Comparison of ENCODE assay signal across 14 mouse cellular contexts in the genomic region with DNA sequence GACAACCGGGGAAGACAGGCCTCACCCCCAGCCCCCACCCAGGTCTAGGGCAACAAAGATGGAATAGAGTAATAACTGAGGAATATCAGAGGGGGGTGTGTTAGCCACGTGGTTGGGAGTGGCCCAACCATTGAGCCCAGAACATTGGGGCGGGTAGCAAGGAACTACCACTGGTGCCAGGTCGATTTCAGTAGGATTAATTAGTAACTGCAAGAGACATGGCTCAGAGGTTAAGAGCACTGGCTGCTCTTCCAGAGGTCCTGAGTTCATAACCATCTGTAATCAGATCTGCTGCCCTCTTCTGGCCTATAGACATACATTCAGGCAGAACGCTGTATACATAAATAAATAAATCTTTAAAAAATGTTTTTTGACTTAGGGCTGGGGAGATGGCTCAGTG. TPM values are rescaled to one million over a fixed set of nuclear protein-coding genes. Genes with fewer than 3 reads are reported as not detected.
DNase-seq lines count a peak whose midpoint lies in the region; ATAC-seq and TF ChIP-seq lines count a peak whose summit lies in the region.
"Had no signal": no experiment of that assay in that cellular context is flagged by ENCODE, and none has a peak within 500 bp of the region (broad histone marks: within the 10 kb centered on the region; RNA-seq: fewer than 3 reads in every experiment).

No protein-coding gene starts in this region.

- peak; percentile 54 for TF ChIP-seq CTCF in lung, postnatal 0 days (IDR thresholded peaks at IDR 0.05)

- no peak overlapping the region for H3K4me2 ChIP-seq in lung, postnatal 0 days (replicated peaks; ENCODE audit: low read depth, low read length)
- H3K4me2 ChIP-seq in kidney, embryonic 16.5 days (replicated peaks; ENCODE audit: low read depth, low read length), result no peak overlapping the region
- H3K4me2 ChIP-seq: hindbrain, embryonic 15.5 days had no signal

- ATAC-seq in lung, postnatal 0 days, result no peak
- ATAC-seq in kidney, embryonic 16.5 days (ENCODE audit: low FRiP score, low TSS enrichment), result peak; percentile 16; the same call in 1 of the 2 replicates

- TF ChIP-seq EP300 in lung, postnatal 0 days (IDR thresholded peaks at IDR 0.05), result no peak

- no peak overlapping the region for H3K4me3 ChIP-seq in lung, postnatal 0 days (ENCODE audit: low read depth, low read length)
- H3K4me3 ChIP-seq in kidney, embryonic 16.5 days (ENCODE audit: low read length), result no peak overlapping the region
- H3K4me3 ChIP-seq: erythroblast, embryonic 14.5 days; hindbrain, embryonic 15.5 days had no signal

- no peaks in the 10 kb centered on the region for H3K27me3 ChIP-seq in lung, postnatal 0 days (replicated peaks; ENCODE audit: insufficient read depth, low read length)
- no peaks in the 10 kb centered on the region for H3K27me3 ChIP-seq in kidney, embryonic 16.5 days (ENCODE audit: insufficient read depth, low read length)
- no peaks in the 10 kb centered on the region for H3K27me3 ChIP-seq in splenic B cell, adult 2 months (ENCODE audit: control insufficient read depth, insufficient read depth, low read length, poor library complexity, severe bottlenecking)
- H3K27me3 ChIP-seq: hindbrain, embryonic 15.5 days had no signal

- H3K4me1 ChIP-seq in lung, postnatal 0 days (ENCODE audit: insufficient read depth, low read depth, low read length), result peaks cover 13% of the 10 kb centered on the region; the same call in 1 of the 2 replicates
- H3K4me1 ChIP-seq in kidney, embryonic 16.5 days (ENCODE audit: insufficient read depth, low read length), result peaks cover 34% of the 10 kb centered on the region

- peak; percentile 54 for DNase-seq in lung, postnatal 0 days (ENCODE audit: low spot score)
- no peak for DNase-seq in lung, postnatal 10 days
- peak; percentile 49 for DNase-seq in adipocyte (ENCODE audit: low spot score)
- peak; percentile 55 for DNase-seq in splenic B cell, adult 2 months (ENCODE audit: low read depth, low spot score)
- DNase-seq in frontal cortex, postnatal 10 days (ENCODE audit: low spot score in 2 of 2), result no peak
- DNase-seq in spleen, postnatal 4 days (ENCODE audit: low spot score in 2 of 2), result no peak
- DNase-seq in adrenal gland, adult 8-10 months, result no peak
- DNase-seq: cerebellum, adult 2 months; thymus, postnatal 25 days had no signal

- no peak overlapping the region for H3K27ac ChIP-seq in lung, postnatal 0 days (ENCODE audit: low read length)
- no peak overlapping the region for H3K27ac ChIP-seq in kidney, embryonic 16.5 days (ENCODE audit: low read length)
- H3K27ac ChIP-seq: hindbrain, embryonic 15.5 days had no signal

- no peaks in the 10 kb centered on the region for H3K36me3 ChIP-seq in lung, postnatal 0 days (ENCODE audit: insufficient read depth, low read length)
- peaks cover 3% of the 10 kb centered on the region; the same call in 1 of the 2 replicates for H3K36me3 ChIP-seq in kidney, embryonic 16.5 days (ENCODE audit: insufficient read depth, low read length)
- H3K36me3 ChIP-seq in splenic B cell, adult 2 months (ENCODE audit: control insufficient read depth, insufficient read depth, low read length, poor library complexity, severe bottlenecking), result no peaks in the 10 kb centered on the region
- H3K36me3 ChIP-seq: hindbrain, embryonic 15.5 days had no signal

- no peaks in the 10 kb centered on the region for H3K9me3 ChIP-seq in lung, postnatal 0 days (ENCODE audit: low read length)
- no peaks in the 10 kb centered on the region for H3K9me3 ChIP-seq in kidney, embryonic 16.5 days (ENCODE audit: low read length)
- H3K9me3 ChIP-seq: hindbrain, embryonic 15.5 days had no signal

- WGBS in lung, postnatal 0 days, result 42% methylated on average over 5 of the region's 5 CpGs
- 42% methylated on average over 5 of the region's 5 CpGs for WGBS in kidney, embryonic 16.5 days

- H3K9ac ChIP-seq in lung, postnatal 0 days (replicated peaks; ENCODE audit: low read depth), result no peak overlapping the region
- H3K9ac ChIP-seq in kidney, embryonic 16.5 days (replicated peaks; ENCODE audit: low read length), result no peak overlapping the region
- H3K9ac ChIP-seq: hindbrain, embryonic 15.5 days had no signal

RNA-seq across cellular contexts. Expression of gene Birc5, which starts 2.4 kb away (rescaled TPM):
- 15.0 and 26.2 TPM in 2 replicates for polyA plus RNA-seq in lung, postnatal 0 days (2015; fragmentation: Nextera tagmentation; extraction: Ambion mirVana)
- 284 and 298 TPM in 2 replicates for polyA plus RNA-seq in kidney, embryonic 16.5 days (2015; fragmentation: Nextera tagmentation; extraction: Ambion mirVana)
- 1 to 10 TPM; 1.2 to 2.5 (median 1.7) TPM for total RNA-seq in adrenal gland, adult 8-10 months (2022)

RNA-seq across cellular contexts. Expression of gene Tmem235, which starts 13.9 kb away (rescaled TPM):
- not detected in 2 replicates for polyA plus RNA-seq in lung, postnatal 0 days (2015; fragmentation: Nextera tagmentation; extraction: Ambion mirVana)
- polyA plus RNA-seq in kidney, embryonic 16.5 days (2015; fragmentation: Nextera tagmentation; extraction: Ambion mirVana), result not detected in 2 replicates
- total RNA-seq in adrenal gland, adult 8-10 months (2022), result not detected
- total RNA-seq: granulocyte monocyte progenitor cell, adult 5-6 weeks had no signal
- polyA plus RNA-seq: erythroblast, embryonic 14.5 days; hindbrain, embryonic 15.5 days; limb, embryonic 11.5 days had no signal

RNA-seq across cellular contexts. Expression of gene Tk1, which starts 20.7 kb away (rescaled TPM):
- 12.4 and 16.0 TPM in 2 replicates for polyA plus RNA-seq in lung, postnatal 0 days (2015; fragmentation: Nextera tagmentation; extraction: Ambion mirVana)
- 128 and 136 TPM in 2 replicates for polyA plus RNA-seq in kidney, embryonic 16.5 days (2015; fragmentation: Nextera tagmentation; extraction: Ambion mirVana)
- 1 to 10 TPM; 2.4 to 5.0 (median 4.3) TPM for total RNA-seq in adrenal gland, adult 8-10 months (2022)

RNA-seq across cellular contexts. Expression of gene Afmid, which starts 20.9 kb away (rescaled TPM):
- 2.4 and 2.9 TPM in 2 replicates for polyA plus RNA-seq in lung, postnatal 0 days (2015; fragmentation: Nextera tagmentation; extraction: Ambion mirVana)
- polyA plus RNA-seq in kidney, embryonic 16.5 days (2015; fragmentation: Nextera tagmentation; extraction: Ambion mirVana), result 5.8 and 6.1 TPM in 2 replicates
- total RNA-seq in adrenal gland, adult 8-10 months (2022), result 10 to 100 TPM in 2 of 4 experiments, 1 to 10 TPM in 2; 5.1 to 17.0 (median 10.2) TPM

RNA-seq across cellular contexts. Expression of gene Tha1, which starts 26.6 kb away (rescaled TPM):
- 6.3 and 8.4 TPM in 2 replicates for polyA plus RNA-seq in lung, postnatal 0 days (2015; fragmentation: Nextera tagmentation; extraction: Ambion mirVana)
- 6.9 and 7.7 TPM in 2 replicates for polyA plus RNA-seq in kidney, embryonic 16.5 days (2015; fragmentation: Nextera tagmentation; extraction: Ambion mirVana)
- 10 to 100 TPM; 16.4 to 16.7 (median 16.5) TPM for total RNA-seq in adrenal gland, adult 8-10 months (2022)

Comparison
In these comparisons a context has a peak if more than half of its experiments do, and no peak if none do; other contexts are left out.
1. DNase-seq: peak in lung, postnatal 0 days (single experiment), adipocyte (single experiment) and splenic B cell, adult 2 months (single experiment); none in lung, postnatal 10 days (single experiment), frontal cortex, postnatal 10 days (0 of 2), spleen, postnatal 4 days (0 of 2) and adrenal gland, adult 8-10 months (single experiment).
2. RNA of gene Birc5, which starts 2.4 kb away (polyA plus RNA-seq): 284 to 298 TPM in kidney, embryonic 16.5 days; 15.0 to 26.2 TPM in lung, postnatal 0 days; every median in the first group is over 10 times any median in the second.